Mouse (Mus musculus) kidney, embryonic 16.5 days (tissue): Measurements from ENCODE around the gene Wee1. TPM values are rescaled to one million over a fixed set of nuclear protein-coding genes. Genes with fewer than 3 reads are reported as not detected.

Source experiments
- ATAC-seq: fragments of 200-750 bp; cut with Nextera tagmentation; 2 replicates; pipeline ENCODE4 v1.8.0; 2017; ENCODE audit warnings: moderate TSS enrichment; ENCODE audit not compliant: low FRiP score, low TSS enrichment
- H3K27ac ChIP-seq: fragments of 300-500 bp; sonication (generic); 2 replicates; pipeline ENCODE4 v1.5.1; 2014; ENCODE audit warnings: low read length
- H3K27me3 ChIP-seq: fragments of 300-500 bp; sonication (generic); 2 replicates; pipeline ENCODE4 v1.6.1; 2014; ENCODE audit warnings: low read length, control low read depth, mixed read lengths; ENCODE audit not compliant: insufficient read depth
- H3K36me3 ChIP-seq: fragments of 300-500 bp; sonication (generic); 2 replicates; pipeline ENCODE4 v1.6.1; 2014; ENCODE audit warnings: low read length, control low read depth, mixed read lengths; ENCODE audit not compliant: insufficient read depth
- H3K4me1 ChIP-seq: fragments of 300-500 bp; sonication (generic); 2 replicates; pipeline ENCODE4 v1.6.1; 2014; ENCODE audit warnings: low read length, control low read depth, mixed read lengths; ENCODE audit not compliant: insufficient read depth
- H3K4me2 ChIP-seq: fragments of 300-500 bp; sonication (generic); replicated peaks from 2 replicates; pipeline ENCODE4 v1.6.1; 2014; ENCODE audit warnings: low read depth, low read length
- H3K4me3 ChIP-seq: fragments of 300-500 bp; sonication (generic); 2 replicates; pipeline ENCODE4 v1.5.1; 2014; ENCODE audit warnings: mild to moderate bottlenecking, low read length
- H3K9ac ChIP-seq: fragments of 300-500 bp; sonication (generic); replicated peaks from 2 replicates; pipeline ENCODE4 v1.6.1; 2014; ENCODE audit warnings: low read length
- H3K9me3 ChIP-seq: fragments of 300-500 bp; sonication (generic); 2 replicates; pipeline ENCODE4 v1.6.1; 2016; ENCODE audit warnings: low read length, control low read depth
- WGBS: fragments of 180-500 bp; shearing (Covaris S2); extraction: QIAGEN DNeasy Blood & Tissue Kit; methylation state at CpG from one replicate; pipeline ENCODE4 v1.1.7; 2014; 5-methylcytosine and 5-hydroxymethylcytosine counted together
- polyA plus RNA-seq: library from polyadenylated mRNA; unstranded; fragments of >200 nt; fragmentation: Nextera tagmentation; extraction: Ambion mirVana; gene quantifications from 2 replicates; pipeline ENCODE4 v1.2.1, GENCODE M21; 2015

The Wee1 gene
- polyA plus RNA-seq, 1 experiment from 2014 or later: 20.6 TPM

GRCm38 (mm10) chr7:110164712-110165122, 42.9 kb downstream of the Wee1 start:
- peak overlapping the region; percentile 53 for H3K4me3 ChIP-seq
- peak; percentile 95 for ATAC-seq
- H3K9ac ChIP-seq: peak overlapping the region; percentile 80
- no peaks in the 10 kb centered on the region for H3K9me3 ChIP-seq
- no peaks in the 10 kb centered on the region for H3K27me3 ChIP-seq
- under 1% methylated on average over 20 of the region's 20 CpGs for WGBS
- H3K4me2 ChIP-seq: peak overlapping the region; percentile 84
- H3K4me1 ChIP-seq: peaks cover 5% of the 10 kb centered on the region; the same call in 1 of the 2 replicates
- peak overlapping the region; percentile 96 for H3K27ac ChIP-seq
- no peaks in the 10 kb centered on the region for H3K36me3 ChIP-seq

- Histone ChIP-seq H3K4me1 (peaks cover 5% of the 10 kb centered on the region; the same call in 1 of the 2 replicates), H3K9me3 (no peaks in the 10 kb centered on the region)
- WGBS: 62% methylated on average over 8 of the region's 8 CpGs
Observed at GRCm38 (mm10) chr7:110166233-110166632, 44.4 kb downstream of the Wee1 start.

GRCm38 (mm10) chr7:110179208-110179607, 57.4 kb downstream of the Wee1 start:
- Histone ChIP-seq H3K27ac (no peak overlapping the region), H3K4me3 (no peak overlapping the region), H3K4me2 (no peak overlapping the region), H3K4me1 (no peaks in the 10 kb centered on the region), H3K27me3 (no peaks in the 10 kb centered on the region), H3K36me3 (no peaks in the 10 kb centered on the region), H3K9me3 (no peaks in the 10 kb centered on the region), H3K9ac (no peak overlapping the region)
- no peak for ATAC-seq
- 82% methylated on average over 7 of the region's 7 CpGs for whole genome bisulfite sequencing

More at GRCm38 (mm10) chr7:110166233-110166632, 44.4 kb downstream of the Wee1 start:
- Histone ChIP-seq H3K27ac (no peak overlapping the region), H3K36me3 (no peaks in the 10 kb centered on the region), H3K9ac (no peak overlapping the region), H3K27me3 (no peaks in the 10 kb centered on the region), H3K4me3 (no peak overlapping the region), H3K4me2 (no peak overlapping the region)
- ATAC-seq: no peak

DNA sequence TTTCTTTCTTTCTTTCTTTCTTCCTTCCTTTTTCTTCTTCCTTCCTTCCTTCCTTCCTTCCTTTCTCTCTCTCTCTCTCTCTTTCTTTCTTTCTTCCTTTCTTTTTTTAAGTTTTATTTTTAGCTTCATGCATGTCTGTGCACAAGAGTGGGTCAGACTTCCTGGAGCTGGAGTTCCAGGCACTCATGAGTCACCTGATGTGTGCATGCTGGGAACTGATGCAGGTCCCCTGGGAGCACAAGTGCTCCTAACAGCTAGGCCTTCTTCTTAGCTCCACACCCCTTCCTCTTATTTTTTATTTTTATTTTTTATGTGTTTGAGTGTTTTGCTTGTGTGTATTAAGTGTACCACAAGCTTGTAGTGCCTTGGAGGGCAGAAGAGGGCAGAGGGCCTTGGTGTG, 58.8 kb downstream of the Wee1 start:
- H3K4me1 ChIP-seq: no peaks in the 10 kb centered on the region
- H3K9ac ChIP-seq: no peak overlapping the region
- H3K27me3 ChIP-seq: no peaks in the 10 kb centered on the region
- ATAC-seq: no peak
- no peak overlapping the region for H3K4me2 ChIP-seq
- no peaks in the 10 kb centered on the region for H3K36me3 ChIP-seq
- H3K9me3 ChIP-seq: no peaks in the 10 kb centered on the region
- no peak overlapping the region for H3K27ac ChIP-seq
- no peak overlapping the region for H3K4me3 ChIP-seq

- no peak for ATAC-seq
- no peak overlapping the region for H3K9ac ChIP-seq
- no peaks in the 10 kb centered on the region for H3K36me3 ChIP-seq
- H3K4me3 ChIP-seq: no peak overlapping the region
- no peaks in the 10 kb centered on the region for H3K9me3 ChIP-seq
- H3K4me1 ChIP-seq: no peaks in the 10 kb centered on the region
- no peaks in the 10 kb centered on the region for H3K27me3 ChIP-seq
- 63% methylated on average over 8 of the region's 8 CpGs for WGBS
- no peak overlapping the region for H3K4me2 ChIP-seq
- no peak overlapping the region for H3K27ac ChIP-seq
Observed at GRCm38 (mm10) chr7:110181446-110181845, 59.6 kb downstream of the Wee1 start.

GRCm38 (mm10) chr7:110184608-110185007, 62.8 kb downstream of the Wee1 start:
- ATAC-seq: no peak
- H3K36me3 ChIP-seq: no peaks in the 10 kb centered on the region
- 86% methylated on average over 3 of the region's 3 CpGs for WGBS
- H3K4me2 ChIP-seq: no peak overlapping the region
- H3K9ac ChIP-seq: no peak overlapping the region
- no peaks in the 10 kb centered on the region for H3K9me3 ChIP-seq
- 0 out of 2 replicates have a peak, but pooled peaks cover 2% of the 10 kb centered on the region for H3K4me1 ChIP-seq
- no peaks in the 10 kb centered on the region for H3K27me3 ChIP-seq
- H3K27ac ChIP-seq: no peak overlapping the region
- H3K4me3 ChIP-seq: no peak overlapping the region

- H3K27me3 ChIP-seq: no peaks in the 10 kb centered on the region
- no peak overlapping the region for H3K4me3 ChIP-seq
- no peaks in the 10 kb centered on the region for H3K9me3 ChIP-seq
- H3K36me3 ChIP-seq: no peaks in the 10 kb centered on the region
- peaks cover 15% of the 10 kb centered on the region; the same call in 1 of the 2 replicates for H3K4me1 ChIP-seq
- no peak overlapping the region for H3K9ac ChIP-seq
- H3K27ac ChIP-seq: peak overlapping the region; percentile 88
- 33% methylated on average over 7 of the region's 7 CpGs for WGBS
- no peak overlapping the region for H3K4me2 ChIP-seq
- peak; percentile 39; the same call in 1 of the 2 replicates for ATAC-seq
Observed at GRCm38 (mm10) chr7:110189951-110190350, 68.1 kb downstream of the Wee1 start.

Other genes with a start within 250 kb of the Wee1 start
- 30.9 and 31.3 TPM in 2 replicates for gene Dennd5a, start 161.6 kb upstream of the Wee1 start, polyA plus RNA-seq
- 65.8 and 68.6 TPM in 2 replicates for gene Tmem41b, start 135.1 kb upstream of the Wee1 start, polyA plus RNA-seq
- 58.0 and 59.5 TPM in 2 replicates for gene Ipo7, start 103.8 kb upstream of the Wee1 start, polyA plus RNA-seq
- gene Zfp143, start 60.8 kb upstream of the Wee1 start, polyA plus RNA-seq: 22.3 and 22.6 TPM in 2 replicates
- 32.1 and 34.2 TPM in 2 replicates for gene Swap70, start 99.7 kb downstream of the Wee1 start, polyA plus RNA-seq